In genomic region chr5:114490241-114490640, GRCm38 (mm10) we compare ENCODE assay signal across 25 mouse cellular contexts.
"Had no signal": no experiment of that assay in that cellular context is flagged by ENCODE, and none has a peak within 500 bp of the region (broad histone marks: within the 10 kb centered on the region; RNA-seq: fewer than 3 reads in every experiment).

No protein-coding gene starts in this region.

- H3K9ac ChIP-seq: heart, embryonic 13.5 days; heart, embryonic 15.5 days; hindbrain, embryonic 13.5 days; hindbrain, embryonic 15.5 days; kidney, embryonic 15.5 days; limb, embryonic 12.5 days; liver, embryonic 12.5 days; liver, embryonic 14.5 days had no signal

- ATAC-seq: hindbrain, postnatal 0 days; intestine, embryonic 16.5 days; liver, embryonic 12.5 days had no signal

- H3K4me3 ChIP-seq: heart, adult 2 months; heart, embryonic 13.5 days; heart, embryonic 15.5 days; hindbrain, embryonic 13.5 days; hindbrain, embryonic 15.5 days; kidney, embryonic 15.5 days; left cerebral cortex, adult 2 months; limb, embryonic 10.5 days; limb, embryonic 12.5 days; liver, embryonic 12.5 days had no signal

- DNase-seq: gastrocnemius, postnatal 14 days; gastrocnemius, postnatal 36 days; heart, adult 11 months; heart, adult 2 months; heart, postnatal 14 days; heart, postnatal 36 days; kidney, adult 11 months; kidney, adult 2 months; kidney, adult 9 months; kidney, postnatal 25 days; kidney, postnatal 4 days had no signal

- H3K36me3 ChIP-seq: heart, embryonic 13.5 days; heart, embryonic 15.5 days; hindbrain, embryonic 13.5 days; hindbrain, embryonic 15.5 days; kidney, embryonic 15.5 days; limb, embryonic 10.5 days; limb, embryonic 12.5 days; liver, embryonic 12.5 days had no signal

- H3K4me1 ChIP-seq: heart, embryonic 13.5 days; heart, embryonic 15.5 days; hindbrain, embryonic 13.5 days; hindbrain, embryonic 15.5 days; limb, embryonic 12.5 days; liver, embryonic 12.5 days had no signal

- H3K9me3 ChIP-seq: heart, embryonic 13.5 days; heart, embryonic 15.5 days; hindbrain, embryonic 13.5 days; hindbrain, embryonic 15.5 days; kidney, embryonic 15.5 days; limb, embryonic 10.5 days; limb, embryonic 12.5 days; liver, embryonic 12.5 days had no signal

- H3K27me3 ChIP-seq: heart, embryonic 13.5 days; heart, embryonic 15.5 days; hindbrain, embryonic 13.5 days; hindbrain, embryonic 15.5 days; kidney, embryonic 15.5 days; limb, embryonic 12.5 days; liver, embryonic 12.5 days had no signal

- H3K27ac ChIP-seq: heart, adult 2 months; heart, embryonic 13.5 days; heart, embryonic 15.5 days; hindbrain, embryonic 13.5 days; hindbrain, embryonic 15.5 days; hindbrain, postnatal 0 days; kidney, embryonic 15.5 days; kidney, postnatal 0 days; left cerebral cortex, adult 2 months; limb, embryonic 10.5 days; limb, embryonic 12.5 days; liver, embryonic 12.5 days; liver, embryonic 14.5 days had no signal

- H3K4me2 ChIP-seq: heart, embryonic 11.5 days; heart, embryonic 13.5 days; heart, embryonic 15.5 days; hindbrain, embryonic 13.5 days; hindbrain, embryonic 15.5 days; kidney, embryonic 15.5 days; limb, embryonic 12.5 days; liver, embryonic 12.5 days had no signal
